Mouse (Mus musculus): ENCODE measurements around the gene Msh5. TPM values are rescaled to one million over a fixed set of nuclear protein-coding genes. Genes with fewer than 3 reads are reported as not detected.

Msh5 gene
- total RNA-seq, 1 experiment: 2.7 TPM

DNA sequence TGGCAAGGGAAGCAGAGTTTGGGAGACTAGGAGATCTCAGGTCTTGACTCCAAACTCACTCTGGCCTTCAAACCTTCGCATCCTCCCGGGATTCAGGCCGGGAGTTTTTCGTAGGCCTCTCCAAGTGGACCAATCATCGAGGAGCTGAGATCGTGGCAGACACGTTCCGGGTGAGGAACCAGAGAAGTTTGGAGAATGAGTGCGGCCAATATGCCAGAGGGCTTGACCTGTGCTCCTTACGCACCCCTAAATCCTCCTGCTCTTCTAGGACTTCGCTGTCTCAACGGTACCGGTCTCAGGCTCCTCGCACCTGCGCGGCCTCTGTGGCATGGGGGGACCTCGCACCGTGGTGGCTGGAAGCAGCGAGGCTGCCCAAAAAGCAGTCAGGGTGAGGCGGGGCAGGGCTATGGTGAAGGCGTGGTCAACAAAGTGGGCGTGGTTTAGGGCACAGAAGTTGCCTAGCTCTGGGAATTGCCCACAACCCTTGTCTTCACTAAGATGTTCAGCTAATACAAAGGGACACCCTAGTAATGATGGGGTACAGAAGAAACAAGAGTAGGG is 14.3 kb upstream of the Msh5 start:
- no peak for TF ChIP-seq MAFK (IDR thresholded peaks at IDR 0.05; ENCODE audit: insufficient read depth, low read depth, low read length)
- Histone ChIP-seq H3K9ac (ENCODE audit: insufficient read depth, low read depth, low read length, poor library complexity, severe bottlenecking) (peak overlapping the region; percentile 46; the same call in 1 of the 2 replicates), H3K9me3 (ENCODE audit: control insufficient read depth, insufficient read depth, low read depth, low read length) (no peaks in the 10 kb centered on the region), H3K4me3 (ENCODE audit: insufficient read depth in 1 of 2, low read depth in 1 of 2, low read length in 2 of 2, poor library complexity in 1 of 2, severe bottlenecking in 1 of 2) (peak overlapping the region; percentile 86 to 88; a peak in 2 of 4 replicates), H3K36me3 (ENCODE audit: control insufficient read depth, insufficient read depth, low read length, poor library complexity, severe bottlenecking) (peaks cover 19% of the 10 kb centered on the region; the same call in 1 of the 2 replicates), H3K4me1 (ENCODE audit: control insufficient read depth in 2 of 2, insufficient read depth in 2 of 2, low read length in 2 of 2, poor library complexity in 1 of 2) (peaks cover 6 to 34% of the 10 kb centered on the region in 2 experiments), H3K27ac (ENCODE audit: insufficient read depth, low read depth, low read length, poor library complexity, severe bottlenecking) (no peak overlapping the region)
- in situ Hi-C loops (cut with MboI; ENCODE audit: low sequenced_read_pairs in 2 of 2, unreplicated experiment in 2 of 2): no loop called here
- DNase-seq (ENCODE audit: low read depth, low spot score): no peak

DNA sequence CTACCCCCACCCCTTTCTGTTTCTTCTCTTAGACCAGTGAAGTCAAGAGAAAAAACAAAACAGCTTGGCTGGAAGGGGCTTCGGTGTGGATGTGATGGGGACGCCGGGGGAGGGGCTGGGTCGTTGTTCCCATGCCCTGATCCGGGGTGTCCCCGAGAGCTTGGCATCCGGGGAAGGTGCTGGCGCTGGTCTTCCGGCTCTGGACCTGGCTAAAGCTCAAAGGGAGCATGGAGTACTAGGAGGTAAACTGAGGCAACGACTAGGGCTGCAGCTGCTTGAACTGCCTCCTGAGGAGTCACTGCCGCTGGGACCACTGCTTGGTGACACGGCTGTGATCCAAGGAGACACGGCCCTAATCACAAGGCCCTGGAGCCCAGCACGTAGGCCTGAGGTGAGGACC is 13.5 kb upstream of the Msh5 start:
- in situ Hi-C loops (cut with MboI; ENCODE audit: low sequenced_read_pairs in 2 of 2, unreplicated experiment in 2 of 2): no loop called here
- no peak for DNase-seq (ENCODE audit: low read depth, low spot score)
- Histone ChIP-seq H3K4me1 (ENCODE audit: control insufficient read depth in 2 of 2, insufficient read depth in 2 of 2, low read length in 2 of 2, poor library complexity in 1 of 2) (peaks cover 6 to 34% of the 10 kb centered on the region in 2 experiments), H3K9me3 (ENCODE audit: control insufficient read depth, insufficient read depth, low read depth, low read length) (no peaks in the 10 kb centered on the region), H3K4me3 (ENCODE audit: insufficient read depth in 1 of 2, low read depth in 1 of 2, low read length in 2 of 2, poor library complexity in 1 of 2, severe bottlenecking in 1 of 2) (peak overlapping the region; percentile 86 to 88), H3K36me3 (ENCODE audit: control insufficient read depth, insufficient read depth, low read length, poor library complexity, severe bottlenecking) (peaks cover 25% of the 10 kb centered on the region), H3K9ac (ENCODE audit: insufficient read depth, low read depth, low read length, poor library complexity, severe bottlenecking) (peak overlapping the region; percentile 52; the same call in 1 of the 2 replicates), H3K27ac (ENCODE audit: insufficient read depth, low read depth, low read length, poor library complexity, severe bottlenecking) (no peak overlapping the region)
- TF ChIP-seq ZNF384 (IDR thresholded peaks at IDR 0.05; ENCODE audit: low read depth, low read length) (no peak), HCFC1 (IDR thresholded peaks at IDR 0.05; ENCODE audit: borderline replicate concordance, insufficient read depth, low read length) (no peak), CHD2 (IDR thresholded peaks at IDR 0.05; ENCODE audit: low read depth, low read length) (no peak), MAFK (IDR thresholded peaks at IDR 0.05; ENCODE audit: insufficient read depth, low read depth, low read length) (no peak), ZC3H11A (IDR thresholded peaks at IDR 0.05; ENCODE audit: borderline replicate concordance, low read depth, low read length) (no peak)

GRCm38 (mm10) chr17:35058911-35059892 is 12.7 kb upstream of the Msh5 start, which contains the start of gene Ddah2:
Gene Ddah2, plus strand, starts transcription at chr17:35059035.
- TF ChIP-seq MAFK (IDR thresholded peaks at IDR 0.05; ENCODE audit: insufficient read depth, low read depth, low read length): no peak
- no peak for TF ChIP-seq ZC3H11A (IDR thresholded peaks at IDR 0.05; ENCODE audit: borderline replicate concordance, low read depth, low read length)
- TF ChIP-seq ZNF384 (IDR thresholded peaks at IDR 0.05; ENCODE audit: low read depth, low read length): no peak
- TF ChIP-seq CHD2 (IDR thresholded peaks at IDR 0.05; ENCODE audit: low read depth, low read length): no peak
- no peak for TF ChIP-seq HCFC1 (IDR thresholded peaks at IDR 0.05; ENCODE audit: borderline replicate concordance, insufficient read depth, low read length)
- Histone ChIP-seq H3K9me3 (ENCODE audit: control insufficient read depth, insufficient read depth, low read depth, low read length) (no peaks in the 10 kb centered on the region), H3K36me3 (ENCODE audit: control insufficient read depth, insufficient read depth, low read length, poor library complexity, severe bottlenecking) (peaks cover 28% of the 10 kb centered on the region), H3K27ac (ENCODE audit: insufficient read depth, low read depth, low read length, poor library complexity, severe bottlenecking) (peak within 1 kb of the TSS; percentile 72), H3K4me3 (ENCODE audit: insufficient read depth in 1 of 2, low read depth in 1 of 2, low read length in 2 of 2, poor library complexity in 1 of 2, severe bottlenecking in 1 of 2) (peak within 1 kb of the TSS; percentile 86 to 88), H3K4me1 (ENCODE audit: control insufficient read depth in 2 of 2, insufficient read depth in 2 of 2, low read length in 2 of 2, poor library complexity in 1 of 2) (peaks cover 5 to 31% of the 10 kb centered on the region in 2 experiments), H3K9ac (ENCODE audit: insufficient read depth, low read depth, low read length, poor library complexity, severe bottlenecking) (peak within 1 kb of the TSS; percentile 87)
- DNase-seq (ENCODE audit: low read depth, low spot score): peak; percentile 79
- in situ Hi-C loops (cut with MboI; ENCODE audit: low sequenced_read_pairs in 2 of 2, unreplicated experiment in 2 of 2): no loop called here

DNA sequence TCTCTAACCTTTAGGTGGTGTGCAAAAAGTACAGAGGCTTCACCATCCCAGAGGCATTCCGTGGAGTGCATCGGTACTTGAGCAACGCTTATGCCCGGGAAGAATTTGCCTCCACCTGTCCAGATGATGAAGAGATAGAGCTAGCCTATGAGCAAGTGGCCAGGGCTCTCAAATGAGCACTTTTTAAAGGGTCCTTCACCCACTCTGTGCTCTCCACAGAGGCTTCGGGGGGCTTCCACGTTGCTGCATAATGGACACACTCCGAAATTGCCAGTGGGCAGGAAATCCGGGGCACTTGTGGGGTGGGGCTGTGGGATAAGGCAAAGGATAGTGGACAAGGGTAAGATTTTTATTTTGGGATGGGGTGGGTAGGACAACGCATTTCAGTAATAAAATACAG is 11.8 kb upstream of the Msh5 start:
- Histone ChIP-seq H3K4me3 (ENCODE audit: insufficient read depth in 1 of 2, low read depth in 1 of 2, low read length in 2 of 2, poor library complexity in 1 of 2, severe bottlenecking in 1 of 2) (no peak overlapping the region; a peak in 1 of 4 replicates), H3K27ac (ENCODE audit: insufficient read depth, low read depth, low read length, poor library complexity, severe bottlenecking) (no peak overlapping the region), H3K9me3 (ENCODE audit: control insufficient read depth, insufficient read depth, low read depth, low read length) (no peaks in the 10 kb centered on the region), H3K36me3 (ENCODE audit: control insufficient read depth, insufficient read depth, low read length, poor library complexity, severe bottlenecking) (peaks cover 34% of the 10 kb centered on the region), H3K4me1 (ENCODE audit: control insufficient read depth in 2 of 2, insufficient read depth in 2 of 2, low read length in 2 of 2, poor library complexity in 1 of 2) (peaks cover 2 to 24% of the 10 kb centered on the region in 2 experiments), H3K9ac (ENCODE audit: insufficient read depth, low read depth, low read length, poor library complexity, severe bottlenecking) (no peak overlapping the region)
- no peak for DNase-seq (ENCODE audit: low read depth, low spot score)
- TF ChIP-seq CHD2 (IDR thresholded peaks at IDR 0.05; ENCODE audit: low read depth, low read length) (no peak), ZNF384 (IDR thresholded peaks at IDR 0.05; ENCODE audit: low read depth, low read length) (no peak), MAFK (IDR thresholded peaks at IDR 0.05; ENCODE audit: insufficient read depth, low read depth, low read length) (no peak), ZC3H11A (IDR thresholded peaks at IDR 0.05; ENCODE audit: borderline replicate concordance, low read depth, low read length) (no peak), HCFC1 (IDR thresholded peaks at IDR 0.05; ENCODE audit: borderline replicate concordance, insufficient read depth, low read length) (no peak)
- in situ Hi-C loops (cut with MboI; ENCODE audit: low sequenced_read_pairs in 2 of 2, unreplicated experiment in 2 of 2): no loop called here
